Mouse (Mus musculus) lung, adult 2 months (tissue): Measurements from ENCODE around the gene Fbxo46.

Experiments used
- CTCF ChIP-seq: fragments of 200-500 bp; IDR thresholded peaks from 2 replicates; pipeline ENCODE4 v1.5.1; 2011; ENCODE audit warnings: mild to moderate bottlenecking, low read length, control low read depth; ENCODE audit not compliant: insufficient read depth
- POLR2A ChIP-seq: fragments of 200-500 bp; IDR thresholded peaks from 2 replicates; pipeline ENCODE4 v1.6.1; 2011; ENCODE audit warnings: low read depth, mild to moderate bottlenecking, control low read depth, low read length, borderline replicate concordance; ENCODE audit errors: extremely low read depth

DNA sequence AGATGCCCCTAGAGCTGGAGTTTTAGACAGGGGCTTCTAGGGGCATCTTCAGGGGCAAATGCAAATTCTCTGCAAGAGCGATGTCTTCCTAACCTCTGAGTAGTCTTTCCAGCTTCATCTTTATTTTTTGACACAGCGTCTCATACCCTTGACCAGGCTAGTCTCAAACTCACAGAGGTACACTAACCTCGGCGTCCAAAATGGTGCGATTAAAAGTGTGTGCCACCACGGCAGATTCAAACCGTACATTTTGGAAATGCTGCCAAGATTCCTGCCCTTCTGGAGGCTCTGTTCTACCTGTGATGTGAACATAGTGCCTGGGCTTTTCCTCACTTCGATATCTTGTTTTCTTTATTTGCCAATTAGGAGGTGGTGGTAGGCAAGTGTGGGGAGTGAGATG, 576 bp upstream of the Fbxo46 start:
- TF ChIP-seq POLR2A (no peak), CTCF (no peak)
